Mouse (Mus musculus) embryonic fibroblast, embryonic 13.5 days (primary cell): ENCODE results near the gene Dennd1c. TPM values are rescaled to one million over a fixed set of nuclear protein-coding genes. Genes with fewer than 3 reads are reported as not detected.

Experiments used
- H3K27ac ChIP-seq: 2 replicates; pipeline ENCODE4 v1.5.1; 2012; ENCODE audit warnings: low read length, control low read depth, inconsistent platforms; ENCODE audit not compliant: insufficient read depth
- H3K4me1 ChIP-seq: 2 replicates; pipeline ENCODE4 v1.6.1; 2011; ENCODE audit warnings: low read length; ENCODE audit not compliant: control insufficient read depth, insufficient read depth
- H3K4me3 ChIP-seq: 2 replicates; pipeline ENCODE4 v1.5.1; 2011; ENCODE audit warnings: mild to moderate bottlenecking, control low read depth, low read length; ENCODE audit not compliant: insufficient read depth
- CTCF ChIP-seq: IDR thresholded peaks from 2 replicates; pipeline ENCODE4 v1.5.1; 2011; ENCODE audit warnings: mild to moderate bottlenecking, control low read depth, low read length, moderate library complexity, borderline replicate concordance; ENCODE audit not compliant: insufficient read depth
- POLR2A ChIP-seq: IDR thresholded peaks from 2 replicates; pipeline ENCODE4 v1.6.1; 2011; ENCODE audit warnings: low read depth, mild to moderate bottlenecking, control low read depth, low read length, moderate library complexity
- polyA plus RNA-seq: library from polyadenylated mRNA; stranded (reverse); fragments of >200 nt; gene quantifications from 2 replicates; pipeline ENCODE4 v1.2.4, GENCODE M21; 2011; ENCODE audit warnings: low read depth; ENCODE audit not compliant: missing spikeins, insufficient read length

Gene Dennd1c
- polyA plus RNA-seq, 1 experiment: 0.40 TPM

GRCm38 (mm10) chr17:57096623-57096920 lies 18.3 kb upstream of the Dennd1c start:
- Histone ChIP-seq H3K4me3 (peak overlapping the region; percentile 6; the same call in 1 of the 2 replicates), H3K4me1 (no peaks in the 10 kb centered on the region), H3K27ac (no peak overlapping the region)
- TF ChIP-seq POLR2A: no peak
- peak; percentile 91 for TF ChIP-seq CTCF

DNA sequence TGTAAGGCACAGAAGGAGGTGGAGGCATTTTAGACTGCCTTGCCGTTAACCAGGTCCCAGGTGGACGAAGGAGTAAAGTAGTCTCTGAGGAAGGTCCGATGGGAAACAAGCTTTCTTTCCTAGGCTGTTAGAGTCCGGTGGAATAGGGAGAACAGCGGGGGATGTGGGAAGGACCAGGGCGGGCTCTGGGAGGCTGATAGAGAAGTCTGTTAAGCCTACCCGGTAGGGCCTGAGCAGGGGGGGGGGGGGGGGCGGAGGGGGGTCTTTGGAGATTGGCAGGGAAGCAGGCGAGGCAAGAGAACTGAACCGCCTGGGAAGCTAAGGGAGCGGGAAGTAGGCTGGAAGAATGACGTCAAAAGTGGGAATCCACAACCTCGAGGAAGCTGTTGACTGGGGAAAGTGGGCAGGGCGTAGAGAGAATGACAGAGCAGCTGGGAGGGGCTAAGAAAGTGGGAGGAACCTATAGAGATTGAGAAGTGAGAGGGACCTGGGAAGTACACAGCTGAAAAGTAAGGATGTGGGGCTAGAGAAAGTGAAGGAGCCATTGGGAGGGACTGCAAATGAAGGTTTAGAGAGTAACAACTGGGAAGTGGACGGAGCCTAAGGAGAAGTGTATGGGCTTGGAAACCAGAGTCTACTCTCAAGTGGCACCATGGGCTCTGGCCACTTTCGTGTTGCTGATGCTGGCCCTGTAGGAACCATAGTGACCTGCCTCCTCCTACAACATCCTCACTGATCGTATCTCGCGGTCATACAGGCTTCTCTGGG lies 17.7 kb upstream of the Dennd1c start:
- TF ChIP-seq CTCF (no peak), POLR2A (0 out of 2 replicates have a peak, but pooled peaks have one; percentile 32)
- no peak overlapping the region for H3K27ac ChIP-seq
- peak overlapping the region; percentile 6; the same call in 1 of the 2 replicates for H3K4me3 ChIP-seq
- H3K4me1 ChIP-seq: no peaks in the 10 kb centered on the region

DNA sequence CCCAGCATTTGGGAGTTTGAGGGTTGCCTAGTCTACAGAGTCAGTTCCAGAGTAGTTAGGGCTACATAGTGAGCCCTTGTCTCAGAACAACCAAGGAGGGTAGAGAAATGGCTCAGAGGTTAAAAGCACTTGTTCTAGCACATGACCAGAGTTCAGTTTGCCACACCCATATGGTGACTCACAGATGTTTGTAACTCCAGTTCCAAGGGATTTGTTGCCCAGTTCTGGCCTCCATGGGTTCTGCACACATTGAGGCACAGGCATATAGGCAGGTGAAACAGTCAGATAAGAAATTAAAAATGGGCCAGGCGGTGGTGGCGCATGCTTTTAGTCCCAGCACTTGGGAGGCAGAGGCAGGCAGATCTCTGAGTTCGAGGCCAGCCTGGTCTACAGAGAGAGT lies 15.9 kb upstream of the Dennd1c start:
- TF ChIP-seq POLR2A: no peak
- TF ChIP-seq CTCF: no peak
- Histone ChIP-seq H3K27ac (no peak overlapping the region), H3K4me3 (no peak overlapping the region), H3K4me1 (no peaks in the 10 kb centered on the region)

- Histone ChIP-seq H3K27ac (no peak within 1 kb of the TSS), H3K4me1 (no peaks in the 10 kb centered on the region), H3K4me3 (peak within 1 kb of the TSS; percentile 24; the same call in 1 of the 2 replicates)
- TF ChIP-seq POLR2A: no peak
- TF ChIP-seq CTCF: no peak
These were observed 8.9 kb upstream of the Dennd1c start, which contains the start of gene Tubb4a for GRCm38 (mm10) chr17:57087049-57087832. TSS of gene Tubb4a (minus strand) at chr17:57087782.

- H3K4me3 ChIP-seq: no peak overlapping the region
- no peak overlapping the region for H3K27ac ChIP-seq
- no peaks in the 10 kb centered on the region for H3K4me1 ChIP-seq
- TF ChIP-seq POLR2A (no peak), CTCF (no peak)
These were observed 7.8 kb upstream of the Dennd1c start for GRCm38 (mm10) chr17:57085970-57086757.

DNA sequence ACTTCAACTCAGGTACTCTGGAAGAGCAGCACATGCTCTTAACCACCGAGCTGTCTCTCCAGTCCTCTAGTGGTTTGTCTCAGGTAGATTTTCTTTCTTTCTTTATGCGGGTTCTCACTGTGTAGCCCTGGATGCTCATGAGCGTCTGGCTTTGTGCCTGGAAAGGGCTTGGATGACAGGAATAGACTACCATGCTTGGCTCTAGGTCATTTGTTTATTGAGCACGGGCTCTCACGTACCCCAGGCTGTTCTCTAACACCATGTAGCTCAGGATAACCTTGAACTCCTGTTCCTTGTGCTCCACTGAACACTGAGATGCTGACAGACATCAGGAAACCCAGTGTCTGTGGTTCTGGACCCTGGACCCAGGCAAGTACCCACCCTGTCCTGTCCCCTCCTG lies 4.2 kb upstream of the Dennd1c start:
- Histone ChIP-seq H3K27ac (no peak overlapping the region), H3K4me3 (no peak overlapping the region), H3K4me1 (no peaks in the 10 kb centered on the region)
- no peak for TF ChIP-seq CTCF
- TF ChIP-seq POLR2A: no peak

DNA sequence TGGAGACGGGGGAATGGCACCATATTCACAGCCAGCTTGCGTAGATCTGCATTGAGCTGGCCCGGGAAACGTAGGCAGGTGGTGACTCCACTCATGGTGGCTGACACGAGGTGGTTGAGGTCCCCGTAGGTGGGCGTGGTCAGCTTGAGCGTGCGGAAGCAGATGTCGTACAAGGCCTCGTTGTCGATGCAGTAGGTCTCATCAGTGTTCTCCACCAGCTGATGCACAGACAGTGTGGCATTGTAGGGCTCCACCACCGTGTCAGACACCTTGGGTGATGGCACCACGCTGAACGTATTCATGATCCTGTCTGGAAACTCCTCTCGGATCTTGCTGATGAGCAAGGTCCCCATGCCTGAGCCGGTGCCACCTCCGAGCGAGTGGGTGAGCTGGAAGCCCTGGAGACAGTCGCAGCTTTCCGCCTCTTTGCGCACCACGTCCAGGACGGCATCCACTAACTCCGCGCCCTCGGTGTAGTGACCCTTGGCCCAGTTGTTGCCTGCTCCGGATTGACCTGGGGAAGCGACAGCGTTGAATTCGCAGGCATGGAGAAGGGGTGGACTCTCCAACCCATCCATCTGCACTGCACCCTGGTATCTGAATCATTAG lies 3.0 kb upstream of the Dennd1c start:
- no peak overlapping the region for H3K27ac ChIP-seq
- no peak for TF ChIP-seq POLR2A
- TF ChIP-seq CTCF: no peak
- no peaks in the 10 kb centered on the region for H3K4me1 ChIP-seq
- no peak overlapping the region for H3K4me3 ChIP-seq

GRCm38 (mm10) chr17:57079919-57080318 lies 1.6 kb upstream of the Dennd1c start:
- no peaks in the 10 kb centered on the region for H3K4me1 ChIP-seq
- TF ChIP-seq POLR2A (no peak), CTCF (no peak)
- no peak overlapping the region for H3K27ac ChIP-seq
- H3K4me3 ChIP-seq: no peak overlapping the region

GRCm38 (mm10) chr17:57076916-57077315 lies 1.4 kb downstream of the Dennd1c start:
- Histone ChIP-seq H3K27ac (no peak overlapping the region), H3K4me3 (no peak overlapping the region), H3K4me1 (no peaks in the 10 kb centered on the region)
- TF ChIP-seq POLR2A: no peak
- TF ChIP-seq CTCF: no peak
